Mouse (Mus musculus) kidney, adult 2 months (tissue): Measurements from ENCODE around the gene Fuk. TPM values are rescaled to one million over a fixed set of nuclear protein-coding genes. Genes with fewer than 3 reads are reported as not detected.

ENCODE experiments used
- DNase-seq: peaks from one replicate; pipeline ENCODE4 v3.0.0; 2021
- H3K27ac ChIP-seq: fragments of 200-500 bp; 2 replicates; pipeline ENCODE4 v1.5.1; 2012; ENCODE audit warnings: low read depth, low read length, control low read depth, inconsistent platforms; ENCODE audit not compliant: insufficient read depth
- H3K27me3 ChIP-seq: fragments of 200-500 bp; replicated peaks from 2 replicates; pipeline ENCODE4 v1.6.1; 2012; ENCODE audit warnings: mild to moderate bottlenecking, moderate library complexity, low read length, inconsistent platforms; ENCODE audit not compliant: control insufficient read depth, insufficient read depth
- H3K36me3 ChIP-seq: fragments of 200-500 bp; 2 replicates; pipeline ENCODE4 v1.6.1; 2012; ENCODE audit warnings: mild to moderate bottlenecking, moderate library complexity, low read length, inconsistent platforms; ENCODE audit not compliant: control insufficient read depth, insufficient read depth
- H3K4me1 ChIP-seq: fragments of 200-500 bp; 2 replicates; pipeline ENCODE4 v1.6.1; 2011; ENCODE audit warnings: low read length; ENCODE audit not compliant: control insufficient read depth, insufficient read depth
- H3K4me3 ChIP-seq: fragments of 200-500 bp; 2 replicates; pipeline ENCODE4 v1.5.1; 2011; ENCODE audit warnings: mild to moderate bottlenecking, low read depth, low read length, control low read depth; ENCODE audit not compliant: insufficient read depth
- CTCF ChIP-seq: fragments of 200-500 bp; conservative IDR thresholded peaks from 2 replicates; pipeline ENCODE4 v1.5.1; 2011; ENCODE audit warnings: low read depth, mild to moderate bottlenecking, control low read depth, low read length, moderate library complexity, mixed read lengths; ENCODE audit not compliant: insufficient read depth, insufficient read length
- POLR2A ChIP-seq: fragments of 200-500 bp; IDR thresholded peaks from one replicate; pipeline ENCODE4 v1.6.1; 2011; ENCODE audit warnings: low read depth, low read length, control low read depth
- WGBS: fragments of 180-500 bp; shearing (Covaris S2); methylation state at CpG from one replicate; pipeline ENCODE4 v1.1.7; 2018; 5-methylcytosine and 5-hydroxymethylcytosine counted together
- polyA plus RNA-seq: library from polyadenylated mRNA; depleted of rRNA; stranded (reverse); fragments of >200 nt; gene quantifications from 2 replicates; pipeline ENCODE4 v1.2.3, GENCODE M21; 2012; rRNA removed

Gene Fuk
- polyA plus RNA-seq, 1 experiment, result 17.9 TPM

GRCm38 (mm10) chr8:110842012-110842574, 60.2 kb downstream of the Fuk start:
- peaks cover 18% of the 10 kb centered on the region for H3K36me3 ChIP-seq
- no peak overlapping the region for H3K4me3 ChIP-seq
- 84% methylated on average over 3 of the region's 3 CpGs for WGBS
- no peak for DNase-seq
- TF ChIP-seq POLR2A (no peak), CTCF (no peak)
- no peaks in the 10 kb centered on the region for H3K27me3 ChIP-seq
- peaks cover 3% of the 10 kb centered on the region; the same call in 1 of the 2 replicates for H3K4me1 ChIP-seq
- no peak overlapping the region for H3K27ac ChIP-seq

Other genes with a start within 250 kb of the Fuk start
- 23.0 and 25.2 TPM in 2 replicates for gene Mtss1l, start 181.0 kb downstream of the Fuk start, polyA plus RNA-seq
- gene Il34, start 96.6 kb downstream of the Fuk start, polyA plus RNA-seq, result 21.8 and 26.3 TPM in 2 replicates
- gene Cog4, start 55.9 kb downstream of the Fuk start, polyA plus RNA-seq, result 40.1 and 42.9 TPM in 2 replicates
- 22.6 and 25.9 TPM in 2 replicates for gene Sf3b3, start 55.7 kb downstream of the Fuk start, polyA plus RNA-seq
- gene St3gal2, start 17.4 kb upstream of the Fuk start, polyA plus RNA-seq, result 27.3 and 28.6 TPM in 2 replicates
- 21.6 and 24.3 TPM in 2 replicates for gene Ddx19a, start 95.3 kb upstream of the Fuk start, polyA plus RNA-seq
- 2.7 and 3.1 TPM in 2 replicates for gene Ddx19b, start 129.3 kb upstream of the Fuk start, polyA plus RNA-seq
- gene Aars, start 130.7 kb upstream of the Fuk start, polyA plus RNA-seq, result 35.9 and 36.3 TPM in 2 replicates
- gene Exosc6, start 153.9 kb upstream of the Fuk start, polyA plus RNA-seq, result 1.8 TPM in 1 of 2 replicates, not detected in the other
- gene Clec18a, start 189.9 kb upstream of the Fuk start, polyA plus RNA-seq, result 0.88 and 1.5 TPM in 2 replicates
- gene Pdpr, start 192.1 kb upstream of the Fuk start, polyA plus RNA-seq, result 21.5 and 26.1 TPM in 2 replicates